Mouse (Mus musculus): ENCODE data around the gene Scube3. TPM values are rescaled to one million over a fixed set of nuclear protein-coding genes. Genes with fewer than 3 reads are reported as not detected.

Gene Scube3
- total RNA-seq (2015): not detected in 2 replicates
- not detected in 2 replicates for total RNA-seq (2017)

- ATAC-seq (ENCODE audit: poor library complexity, severe bottlenecking): no peak
Measured at GRCm38 (mm10) chr17:28141771-28142699, at the start of gene Scube3. Gene Scube3 (plus strand): TSS chr17:28142141.

- ATAC-seq (ENCODE audit: poor library complexity, severe bottlenecking): no peak
Measured at GRCm38 (mm10) chr17:28092297-28092696, 49.6 kb upstream of the Scube3 start.

DNA sequence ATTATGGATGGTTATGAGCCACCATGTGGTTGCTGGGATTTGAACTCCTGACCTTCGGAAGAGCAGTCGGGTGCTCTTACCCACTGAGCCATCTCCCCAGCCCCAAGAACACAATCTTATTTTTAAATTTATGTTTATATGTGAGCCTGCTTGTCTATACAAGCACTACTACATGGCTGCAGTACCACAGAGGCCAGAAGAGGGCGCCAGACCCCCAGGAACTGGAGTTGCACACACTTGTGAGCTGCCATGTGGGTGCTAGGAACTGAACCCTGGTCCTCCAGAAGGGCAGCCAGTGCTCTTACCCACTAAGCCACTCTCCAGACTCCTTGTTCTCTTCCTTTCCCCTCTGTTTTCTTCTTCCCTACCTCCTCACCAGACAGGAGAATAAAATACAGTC, 48.1 kb upstream of the Scube3 start:
- no peak for ATAC-seq (ENCODE audit: poor library complexity, severe bottlenecking)

DNA sequence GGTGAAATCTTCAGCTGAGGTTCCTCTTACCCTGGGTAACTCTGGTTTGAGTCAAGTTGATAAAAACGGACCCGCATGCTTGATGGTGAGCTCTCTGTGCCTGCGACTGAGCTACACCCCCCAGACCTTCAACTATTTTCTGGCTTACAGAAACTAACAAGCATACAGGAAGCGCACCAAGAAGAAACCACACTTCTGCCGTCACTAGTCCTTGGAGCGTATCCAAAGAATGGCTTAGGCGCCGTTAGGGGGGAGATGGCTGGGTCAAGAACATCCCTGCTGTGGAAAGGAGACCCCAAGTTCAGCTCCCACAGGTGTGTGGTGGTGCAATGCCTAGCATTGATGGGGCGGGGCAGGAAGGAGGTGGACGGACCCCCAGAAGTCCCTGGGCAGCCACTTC, 45.5 kb upstream of the Scube3 start:
- ATAC-seq (ENCODE audit: poor library complexity, severe bottlenecking): no peak

- no peak for ATAC-seq (ENCODE audit: poor library complexity, severe bottlenecking)
Measured at GRCm38 (mm10) chr17:28097308-28097707, 44.6 kb upstream of the Scube3 start.

GRCm38 (mm10) chr17:28099086-28099485, 42.9 kb upstream of the Scube3 start:
- no peak for ATAC-seq (ENCODE audit: poor library complexity, severe bottlenecking)

GRCm38 (mm10) chr17:28100669-28101068, 41.3 kb upstream of the Scube3 start:
- ATAC-seq (ENCODE audit: poor library complexity, severe bottlenecking): no peak

- ATAC-seq (ENCODE audit: poor library complexity, severe bottlenecking): no peak
Measured at GRCm38 (mm10) chr17:28101284-28101887, 40.6 kb upstream of the Scube3 start.

DNA sequence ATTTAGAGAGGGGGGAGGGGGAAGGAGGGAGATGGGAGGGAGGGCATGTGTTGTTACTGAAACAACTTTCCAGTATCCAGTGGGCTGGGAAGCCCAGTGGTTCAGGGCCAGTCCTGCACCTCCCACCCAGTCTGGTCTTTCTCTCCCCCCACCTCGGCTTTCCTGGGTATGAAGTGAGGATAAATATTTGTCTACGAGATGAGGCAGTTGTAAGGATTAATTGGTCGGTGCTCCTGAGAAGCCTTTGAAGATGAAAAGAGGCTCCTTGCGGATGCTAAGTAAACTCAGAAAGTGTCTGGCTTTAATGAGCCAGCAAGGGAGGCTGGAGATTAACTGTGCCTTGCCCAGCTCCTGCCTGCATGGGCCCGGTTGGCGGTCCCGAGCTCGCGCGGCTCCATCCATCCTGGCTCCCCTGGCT, 40.0 kb upstream of the Scube3 start:
- no peak for ATAC-seq (ENCODE audit: poor library complexity, severe bottlenecking)

- no peak for ATAC-seq (ENCODE audit: poor library complexity, severe bottlenecking)
Measured at GRCm38 (mm10) chr17:28104416-28104815, 37.5 kb upstream of the Scube3 start.

GRCm38 (mm10) chr17:28106352-28106751, 35.6 kb upstream of the Scube3 start:
- no peak for ATAC-seq (ENCODE audit: poor library complexity, severe bottlenecking)

DNA sequence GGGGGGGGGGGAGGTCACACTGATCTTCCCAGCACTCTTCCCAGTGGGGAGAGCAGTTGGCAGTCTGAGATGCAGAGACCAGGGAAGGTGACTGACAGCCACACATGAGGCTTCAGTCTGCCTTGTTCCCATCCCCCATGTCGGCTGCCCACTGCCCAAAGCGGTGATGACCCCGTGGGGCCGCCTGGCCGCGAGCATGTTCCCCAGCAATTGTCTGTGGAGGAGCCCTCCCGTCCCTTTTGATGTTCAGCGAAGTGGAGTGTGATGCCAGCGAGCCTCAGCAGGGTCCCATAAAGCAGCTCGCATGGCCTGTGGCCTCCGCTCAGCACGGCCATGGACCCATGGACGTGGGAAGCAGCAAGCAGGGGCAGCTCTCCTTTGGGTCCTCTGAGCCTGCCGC, 34.7 kb upstream of the Scube3 start:
- ATAC-seq (ENCODE audit: poor library complexity, severe bottlenecking): no peak

DNA sequence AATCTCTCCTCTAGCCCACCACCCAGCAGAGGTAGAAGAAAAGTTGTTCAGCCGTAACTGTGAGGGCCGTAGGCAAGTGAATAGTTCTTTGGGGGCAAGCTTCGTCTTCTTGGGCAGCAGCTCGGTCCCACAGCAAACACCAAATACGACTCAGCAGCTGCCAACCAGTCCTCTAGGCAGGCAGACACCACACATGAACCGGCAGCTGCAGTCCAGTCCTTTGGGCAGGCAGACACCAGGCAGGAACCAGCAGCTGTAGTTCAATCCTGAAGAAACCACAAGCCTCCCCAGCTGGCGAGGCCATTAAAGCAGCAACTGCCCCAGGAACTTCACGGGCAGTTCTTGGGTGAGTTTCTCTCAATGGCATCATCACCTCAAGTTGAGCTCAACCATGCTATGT, 29.7 kb upstream of the Scube3 start:
- ATAC-seq (ENCODE audit: poor library complexity, severe bottlenecking): no peak

- no peak for ATAC-seq (ENCODE audit: poor library complexity, severe bottlenecking)
Measured at GRCm38 (mm10) chr17:28116335-28116734, 25.6 kb upstream of the Scube3 start.

DNA sequence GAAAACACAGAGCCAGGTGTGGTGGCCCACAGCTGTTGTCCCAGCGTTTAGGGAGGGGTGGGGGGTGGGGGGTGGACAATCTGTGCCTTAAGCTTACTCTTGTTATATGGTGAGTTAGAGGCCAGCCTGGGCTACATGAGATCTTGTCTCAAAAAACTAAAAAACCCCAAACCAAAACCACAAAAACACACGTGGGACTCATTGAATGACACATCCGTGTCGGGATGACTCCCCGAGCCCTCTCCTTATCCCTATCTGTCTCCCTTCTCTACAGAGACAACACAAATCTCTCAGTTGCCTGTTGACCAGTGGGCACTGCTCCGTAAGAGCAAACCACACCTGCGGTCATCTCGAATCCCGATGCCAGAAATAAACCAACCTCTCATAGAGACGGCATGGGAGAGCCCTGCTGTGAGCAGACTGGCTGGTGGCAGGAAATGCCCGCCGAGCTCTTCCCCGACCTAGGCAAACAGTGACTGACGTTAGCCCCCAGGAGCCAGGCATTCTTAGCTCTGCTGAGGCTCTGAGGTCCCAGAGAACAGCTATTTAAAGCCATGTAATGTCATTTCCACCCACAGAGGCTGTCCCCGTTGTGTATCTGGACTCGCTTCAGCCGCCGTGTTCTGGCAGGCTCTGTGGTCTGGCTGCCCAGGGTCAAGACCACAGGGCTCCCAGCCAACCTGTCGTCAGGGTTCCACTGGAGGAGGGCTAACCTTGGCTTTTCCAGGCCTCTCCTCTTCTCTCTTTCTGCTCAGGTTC, 24.3 kb upstream of the Scube3 start:
- no peak for ATAC-seq (ENCODE audit: poor library complexity, severe bottlenecking)

GRCm38 (mm10) chr17:28120460-28120859, 21.5 kb upstream of the Scube3 start:
- no peak for ATAC-seq (ENCODE audit: poor library complexity, severe bottlenecking)

GRCm38 (mm10) chr17:28122949-28123348, 19.0 kb upstream of the Scube3 start:
- ATAC-seq (ENCODE audit: poor library complexity, severe bottlenecking): no peak

DNA sequence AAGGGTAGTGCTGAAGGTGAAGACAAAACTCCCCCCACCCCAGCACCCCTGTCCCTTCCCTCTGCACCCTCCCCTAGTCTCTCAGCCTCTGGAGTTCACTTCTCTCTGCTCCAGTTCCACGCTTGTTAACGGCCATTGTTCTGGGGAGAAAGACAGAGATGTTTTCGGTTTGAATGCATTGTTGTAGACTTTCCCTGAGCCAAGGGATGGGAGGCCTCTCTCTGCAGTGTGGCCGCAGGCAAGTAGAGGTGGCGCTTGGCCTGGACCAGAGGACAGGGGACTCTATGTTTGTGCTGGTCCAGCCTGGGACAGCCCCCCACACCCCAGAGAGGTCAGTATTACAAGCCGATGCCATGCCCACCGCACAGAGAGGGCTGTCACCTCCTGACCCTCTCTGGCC, 18.3 kb upstream of the Scube3 start:
- ATAC-seq (ENCODE audit: poor library complexity, severe bottlenecking): no peak

DNA sequence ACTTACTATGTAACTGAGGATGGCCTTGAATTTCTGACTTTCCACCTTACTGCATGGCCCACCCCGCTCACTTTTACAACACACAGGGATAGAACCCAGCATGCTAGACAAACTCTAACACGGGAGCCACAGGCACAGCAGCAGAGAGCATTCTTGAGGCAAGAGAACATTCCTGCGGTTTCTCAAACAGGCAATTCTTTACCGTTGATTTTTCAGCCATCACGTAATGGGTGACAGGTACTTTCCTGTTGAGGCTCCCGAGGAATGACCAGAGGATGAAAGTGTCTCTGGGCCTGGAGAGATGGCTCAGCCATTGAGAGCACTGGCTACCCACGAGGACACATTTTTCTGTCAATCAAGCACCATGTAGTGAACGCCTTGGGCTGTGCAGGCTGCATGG, 17.6 kb upstream of the Scube3 start:
- ATAC-seq (ENCODE audit: poor library complexity, severe bottlenecking): no peak

- no peak for ATAC-seq (ENCODE audit: poor library complexity, severe bottlenecking)
Measured at GRCm38 (mm10) chr17:28129796-28130195, 12.1 kb upstream of the Scube3 start.

DNA sequence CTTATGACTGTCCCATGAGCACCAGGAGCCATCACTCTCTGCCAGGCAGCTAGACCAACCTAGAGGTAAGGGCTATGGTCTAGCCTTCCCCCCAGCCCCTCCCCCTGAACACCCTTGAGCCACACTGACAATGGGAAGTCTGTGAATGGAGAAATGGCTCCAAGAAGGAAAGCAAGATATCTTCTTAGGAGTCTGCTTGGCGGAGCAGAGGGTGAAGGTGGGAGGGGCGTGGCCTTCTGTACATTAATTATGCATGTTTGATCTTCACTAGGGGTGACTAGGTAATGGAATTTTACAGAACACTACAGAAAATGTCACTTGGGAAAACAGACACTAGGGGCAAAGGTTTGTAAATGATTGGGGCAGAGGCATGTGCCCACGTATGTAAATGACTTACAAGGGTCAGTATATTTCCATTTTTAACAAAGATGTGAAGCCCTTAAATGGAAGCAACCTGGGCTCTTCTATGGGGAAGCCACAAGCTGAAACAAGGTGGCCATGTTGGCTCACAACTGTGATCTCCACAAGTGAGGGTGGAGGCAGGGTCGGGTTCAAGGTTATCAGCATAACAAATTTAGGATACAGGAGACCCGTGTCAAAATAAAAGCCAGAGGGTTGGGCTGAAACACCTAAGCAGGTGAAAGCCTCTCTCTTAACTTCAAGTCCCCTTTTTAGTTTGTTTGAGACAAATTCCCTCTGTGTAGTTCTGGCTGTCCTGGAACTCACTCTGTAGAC, 11.4 kb upstream of the Scube3 start:
- ATAC-seq (ENCODE audit: poor library complexity, severe bottlenecking): no peak
